Mouse (Mus musculus) small intestine, adult 2 months (tissue): ENCODE measurements around the gene Adamtsl3. TPM values are rescaled to one million over a fixed set of nuclear protein-coding genes. Genes with fewer than 3 reads are reported as not detected.

ENCODE experiments used
- H3K27ac ChIP-seq: fragments of 200-500 bp; 2 replicates; pipeline ENCODE4 v1.5.1; 2012; ENCODE audit warnings: low read depth, low read length, control low read depth, inconsistent platforms; ENCODE audit not compliant: insufficient read depth
- H3K27me3 ChIP-seq: fragments of 200-500 bp; 2 replicates; pipeline ENCODE4 v1.6.1; 2012; ENCODE audit warnings: mild to moderate bottlenecking, moderate library complexity, low read length, inconsistent platforms; ENCODE audit not compliant: control insufficient read depth, insufficient read depth
- H3K36me3 ChIP-seq: fragments of 200-500 bp; 2 replicates; pipeline ENCODE4 v1.6.1; 2012; ENCODE audit warnings: mild to moderate bottlenecking, low read length, control low read depth, inconsistent platforms; ENCODE audit not compliant: control insufficient read depth, insufficient read depth
- H3K4me1 ChIP-seq: fragments of 200-500 bp; 2 replicates; pipeline ENCODE4 v1.6.1; 2012; ENCODE audit warnings: low read length, inconsistent platforms, mixed read lengths; ENCODE audit not compliant: control insufficient read depth, insufficient read depth, insufficient read length
- H3K4me3 ChIP-seq: fragments of 200-500 bp; 2 replicates; pipeline ENCODE4 v1.5.1; 2012; ENCODE audit warnings: low read depth, mild to moderate bottlenecking, control low read depth, inconsistent platforms, low read length, moderate library complexity
- CTCF ChIP-seq: fragments of 200-500 bp; IDR thresholded peaks from 2 replicates; pipeline ENCODE4 v1.5.1; 2012; ENCODE audit warnings: low read depth, mild to moderate bottlenecking, control low read depth, inconsistent platforms, low read length, moderate library complexity, mixed read lengths; ENCODE audit not compliant: insufficient replicate concordance, insufficient read length; ENCODE audit errors: extremely low read depth
- POLR2A ChIP-seq: fragments of 200-500 bp; IDR thresholded peaks from 2 replicates; pipeline ENCODE4 v1.6.1; 2012; ENCODE audit warnings: low read depth, mild to moderate bottlenecking, control low read depth, inconsistent platforms, low read length, moderate library complexity
- WGBS: fragments of 180-500 bp; shearing (Covaris S2); methylation state at CpG from one replicate; pipeline ENCODE4 v1.1.7; 2018; 5-methylcytosine and 5-hydroxymethylcytosine counted together
- polyA plus RNA-seq: library from polyadenylated mRNA; depleted of rRNA; stranded (reverse); fragments of >200 nt; gene quantifications from 2 replicates; pipeline ENCODE4 v1.2.3, GENCODE M21; 2012

The Adamtsl3 gene
- polyA plus RNA-seq, 1 experiment: 1.2 TPM

DNA sequence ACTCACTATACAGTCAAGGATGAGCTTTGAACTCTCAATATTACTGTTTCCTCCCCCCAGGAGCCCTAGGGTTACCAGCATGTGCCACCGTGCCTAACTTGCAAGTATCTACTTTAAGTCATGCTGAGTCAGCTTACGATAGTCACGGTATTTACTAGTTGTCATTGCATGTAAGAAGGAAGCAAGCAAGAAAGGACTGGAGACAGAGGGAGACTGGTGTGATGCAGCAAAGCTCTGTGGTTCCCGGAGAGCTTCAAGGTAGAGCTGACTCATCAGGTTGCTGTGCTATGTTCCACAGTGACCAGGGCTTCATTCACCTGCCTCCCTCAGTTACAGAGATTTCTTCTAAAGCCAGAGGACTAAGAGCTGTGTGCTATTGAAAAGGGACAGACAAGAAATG is 247.0 kb downstream of the Adamtsl3 start:
- TF ChIP-seq POLR2A (no peak), CTCF (no peak)
- Histone ChIP-seq H3K27me3 (no peaks in the 10 kb centered on the region), H3K4me1 (no peaks in the 10 kb centered on the region), H3K36me3 (no peaks in the 10 kb centered on the region), H3K4me3 (no peak overlapping the region), H3K27ac (no peak overlapping the region)
- 73% methylated on average over 4 of the region's 4 CpGs for WGBS

DNA sequence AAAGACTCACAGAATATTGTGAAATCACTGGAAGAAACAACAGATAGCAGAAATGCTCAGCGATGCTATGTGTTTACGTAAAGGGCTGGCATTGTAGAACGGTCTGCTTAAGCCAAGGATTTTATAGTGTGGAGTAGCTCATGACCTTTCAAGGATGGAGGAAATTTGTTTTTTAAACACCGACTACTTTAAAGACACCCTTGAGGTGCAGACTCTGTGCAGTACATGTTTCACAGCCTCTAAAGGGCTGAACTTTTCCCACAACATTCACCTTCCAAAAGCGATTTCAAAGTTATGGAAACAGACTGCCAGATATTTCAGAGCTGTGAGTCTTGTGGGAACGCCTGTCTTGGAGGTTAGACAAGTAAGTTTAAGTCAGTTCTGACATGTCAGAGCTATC is 255.4 kb downstream of the Adamtsl3 start:
- no peaks in the 10 kb centered on the region for H3K36me3 ChIP-seq
- 79% methylated on average over 6 of the region's 6 CpGs for WGBS
- H3K4me1 ChIP-seq: no peaks in the 10 kb centered on the region
- no peak overlapping the region for H3K27ac ChIP-seq
- H3K27me3 ChIP-seq: no peaks in the 10 kb centered on the region
- no peak for TF ChIP-seq CTCF
- TF ChIP-seq POLR2A: no peak
- no peak overlapping the region for H3K4me3 ChIP-seq

DNA sequence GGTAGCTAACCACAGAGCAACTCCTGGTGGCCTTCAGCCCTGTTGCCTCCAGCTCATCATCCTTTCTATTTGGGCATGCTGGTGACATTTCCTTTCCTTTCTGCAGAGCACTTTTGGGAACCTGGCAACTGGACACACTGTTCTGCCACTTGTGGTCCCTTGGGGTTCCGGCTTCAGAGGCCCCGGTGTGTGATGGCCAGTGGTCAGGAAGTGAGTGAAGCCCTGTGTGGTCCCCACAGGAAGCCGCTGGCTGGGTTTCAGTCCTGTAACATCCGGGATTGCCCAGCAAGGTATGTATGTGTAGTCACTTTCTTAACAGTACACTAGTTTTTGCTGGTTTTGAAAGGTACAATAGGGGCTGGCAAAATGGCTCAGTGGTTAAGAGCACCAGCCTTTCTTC is 266.5 kb downstream of the Adamtsl3 start:
- 73% methylated on average over 4 of the region's 4 CpGs for WGBS
- H3K4me1 ChIP-seq: no peaks in the 10 kb centered on the region
- H3K27ac ChIP-seq: no peak overlapping the region
- TF ChIP-seq POLR2A: no peak
- TF ChIP-seq CTCF: no peak
- H3K4me3 ChIP-seq: no peak overlapping the region
- H3K36me3 ChIP-seq: no peaks in the 10 kb centered on the region
- no peaks in the 10 kb centered on the region for H3K27me3 ChIP-seq

DNA sequence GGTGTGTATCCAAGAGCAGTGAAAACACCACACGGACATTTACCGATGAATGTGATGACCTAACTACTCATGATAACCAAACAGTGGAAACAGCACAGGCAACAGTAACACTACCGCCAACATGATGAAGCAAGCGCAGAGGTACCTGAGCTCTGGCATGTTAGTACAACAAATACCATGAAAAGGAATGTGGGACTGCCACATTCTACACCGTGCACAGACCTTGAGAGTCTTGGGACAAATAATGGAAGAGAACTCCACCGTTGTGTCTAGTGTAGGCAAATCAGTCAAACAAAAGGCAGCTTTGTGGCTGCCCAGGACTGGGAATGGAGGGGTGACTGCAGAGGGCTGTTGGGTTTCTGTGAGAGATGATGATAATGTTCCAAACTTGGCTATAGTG is 269.9 kb downstream of the Adamtsl3 start:
- 71% methylated on average over 6 of the region's 6 CpGs for WGBS
- Histone ChIP-seq H3K36me3 (no peaks in the 10 kb centered on the region), H3K4me3 (no peak overlapping the region), H3K27me3 (no peaks in the 10 kb centered on the region), H3K4me1 (no peaks in the 10 kb centered on the region), H3K27ac (no peak overlapping the region)
- TF ChIP-seq POLR2A (no peak), CTCF (no peak)

DNA sequence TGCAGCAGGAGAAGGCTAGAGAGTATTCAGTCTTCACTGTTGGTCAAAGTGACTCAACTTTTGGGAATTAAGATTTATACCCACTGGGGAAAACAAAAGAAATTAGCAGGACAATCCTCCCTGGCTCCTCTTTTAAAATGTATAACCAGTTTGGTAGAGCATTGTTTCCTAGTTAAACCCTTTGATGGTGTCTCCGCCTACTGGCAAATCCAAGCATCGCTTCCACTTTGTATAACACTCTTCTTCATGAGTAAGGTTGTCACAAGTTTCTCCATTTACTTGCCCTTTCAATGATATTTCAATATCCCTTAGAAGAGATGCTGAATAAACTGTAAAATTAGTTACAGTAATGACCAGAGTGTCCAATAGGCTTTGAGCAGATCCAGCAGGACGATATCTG is 274.1 kb downstream of the Adamtsl3 start:
- Histone ChIP-seq H3K4me3 (no peak overlapping the region), H3K4me1 (no peaks in the 10 kb centered on the region), H3K27ac (no peak overlapping the region), H3K27me3 (no peaks in the 10 kb centered on the region), H3K36me3 (no peaks in the 10 kb centered on the region)
- TF ChIP-seq CTCF (no peak), POLR2A (no peak)
- 62% methylated on average over 3 of the region's 3 CpGs for WGBS

DNA sequence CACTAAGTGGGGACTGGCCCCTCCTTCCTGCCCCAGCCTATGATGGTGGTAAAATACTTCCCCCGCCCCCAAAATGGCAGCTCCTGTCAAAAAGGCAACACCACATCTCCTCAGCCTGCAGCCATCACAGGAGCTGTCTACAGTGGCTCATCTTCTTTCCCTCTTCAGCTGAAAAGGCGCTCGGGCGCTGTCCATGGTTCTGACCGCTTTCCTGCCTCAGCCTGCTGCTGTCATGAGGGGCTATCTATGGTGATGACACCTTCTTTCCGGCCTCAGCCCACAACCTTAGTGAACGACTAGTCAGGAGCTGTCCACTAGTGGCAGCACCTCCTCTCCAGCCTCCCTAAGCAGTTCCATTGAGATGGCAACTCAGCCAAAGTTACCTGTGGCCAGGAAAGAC is 289.8 kb downstream of the Adamtsl3 start:
- TF ChIP-seq CTCF: no peak
- TF ChIP-seq POLR2A: no peak
- Histone ChIP-seq H3K27me3 (no peaks in the 10 kb centered on the region), H3K4me1 (no peaks in the 10 kb centered on the region), H3K36me3 (no peaks in the 10 kb centered on the region), H3K4me3 (no peak overlapping the region), H3K27ac (no peak overlapping the region)
- WGBS: 14% methylated on average over 7 of the region's 7 CpGs

DNA sequence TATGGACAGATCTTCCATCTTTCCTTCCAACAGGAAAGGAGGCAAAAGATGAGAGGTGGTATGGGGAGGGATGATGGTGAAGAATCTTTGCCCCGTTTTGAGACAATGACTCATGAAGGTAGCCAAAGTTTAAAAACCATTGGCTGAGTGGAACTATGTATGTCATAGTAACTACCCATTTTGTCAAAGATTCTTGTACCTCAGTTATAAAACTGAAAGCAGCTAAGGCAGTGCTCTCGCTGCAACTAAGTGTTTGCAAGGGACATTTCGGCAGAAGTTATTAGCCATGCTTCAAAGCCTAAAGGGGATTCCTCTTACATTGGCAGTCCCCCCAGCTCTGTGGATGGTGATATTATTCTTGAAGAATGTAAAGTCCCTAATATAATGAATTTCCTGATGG is 311.7 kb downstream of the Adamtsl3 start:
- peaks cover 6% of the 10 kb centered on the region for H3K36me3 ChIP-seq
- no peak overlapping the region for H3K4me3 ChIP-seq
- H3K4me1 ChIP-seq: peaks cover 1% of the 10 kb centered on the region; the same call in 1 of the 2 replicates
- WGBS: 80% methylated on average over 3 of the region's 3 CpGs
- no peak for TF ChIP-seq CTCF
- no peak for TF ChIP-seq POLR2A
- H3K27ac ChIP-seq: no peak overlapping the region
- no peaks in the 10 kb centered on the region for H3K27me3 ChIP-seq

DNA sequence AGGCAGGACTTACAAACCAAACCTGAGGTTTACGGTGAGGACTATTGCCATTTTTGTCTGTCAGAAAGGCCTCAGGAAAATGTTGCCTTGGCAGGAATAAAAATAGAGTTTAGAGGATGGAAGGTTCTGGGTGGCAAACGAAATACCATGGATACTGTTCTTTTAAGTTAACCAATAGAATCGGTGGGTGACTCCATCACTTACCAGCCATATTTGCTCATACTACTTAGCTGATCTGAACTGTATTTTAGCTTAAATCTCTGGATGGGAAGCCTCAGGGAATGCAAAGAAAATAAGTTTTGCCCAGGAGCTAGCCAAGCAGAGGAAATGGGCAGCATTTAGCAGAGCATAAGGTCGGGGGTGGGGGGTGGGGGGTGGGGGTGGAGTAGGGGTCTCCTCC is 312.4 kb downstream of the Adamtsl3 start:
- Histone ChIP-seq H3K36me3 (peaks cover 8% of the 10 kb centered on the region), H3K27me3 (no peaks in the 10 kb centered on the region), H3K4me1 (peaks cover 1% of the 10 kb centered on the region; the same call in 1 of the 2 replicates), H3K4me3 (peak overlapping the region; percentile 96), H3K27ac (no peak overlapping the region)
- WGBS: 13% methylated on average over 4 of the region's 4 CpGs
- TF ChIP-seq POLR2A: no peak
- TF ChIP-seq CTCF: no peak
